Mouse (Mus musculus) left cerebral cortex, adult 9 months (tissue): ENCODE results near the gene Ncln.
A peak's percentile ranks its signal among the peaks of the same experiment; 100 is the strongest.

ENCODE experiments used
- DNase-seq, 2 experiments: peaks; one replicate each; pipeline ENCODE4 v3.0.0; 2022; ENCODE audit warnings: low spot score in 2 of 2

Gene Ncln

DNA sequence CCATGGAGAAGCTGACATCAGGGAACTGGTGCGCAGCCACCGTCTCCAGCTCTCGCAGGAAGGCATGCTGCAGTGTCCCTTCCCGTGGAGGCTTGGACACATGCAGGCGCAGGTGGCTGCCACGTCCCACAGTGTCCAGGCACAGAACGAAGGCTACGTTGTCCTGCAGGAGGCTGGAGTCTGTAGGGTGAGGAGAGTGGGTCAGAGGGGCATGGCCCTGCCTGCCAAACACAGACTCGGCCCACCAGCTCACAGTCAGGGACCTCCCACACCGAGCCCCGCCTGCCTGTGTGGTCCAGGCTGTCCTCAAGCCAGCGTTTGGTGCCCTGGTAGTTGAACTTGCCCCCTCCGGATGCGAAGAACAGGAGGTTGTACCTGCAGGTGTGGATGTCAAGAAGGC lies 6.3 kb downstream of the Ncln start:
- no peak for DNase-seq

- DNase-seq: no peak
Observed at GRCm38 (mm10) chr10:81488081-81488480, 8.1 kb downstream of the Ncln start.

DNA sequence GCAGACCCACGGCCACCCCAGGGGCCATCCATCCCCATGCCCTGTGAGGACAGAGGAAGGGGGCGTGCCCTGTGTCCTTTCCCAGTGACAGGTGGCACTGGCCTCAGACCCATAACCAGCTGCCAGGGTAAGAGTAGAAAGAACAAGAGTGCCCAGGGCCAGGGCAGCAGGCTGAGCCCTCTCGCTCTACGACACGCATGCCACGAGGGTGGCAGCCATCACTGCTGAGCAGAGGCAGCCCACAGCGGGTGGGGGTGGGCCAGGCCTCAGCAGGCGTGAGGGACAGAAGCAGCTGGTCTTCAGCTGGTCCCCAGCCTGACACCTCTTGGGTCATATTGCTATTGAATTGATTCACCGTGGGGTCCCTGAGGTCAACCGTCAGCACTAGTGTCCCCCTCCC lies 9.7 kb downstream of the Ncln start:
- DNase-seq: no peak

DNA sequence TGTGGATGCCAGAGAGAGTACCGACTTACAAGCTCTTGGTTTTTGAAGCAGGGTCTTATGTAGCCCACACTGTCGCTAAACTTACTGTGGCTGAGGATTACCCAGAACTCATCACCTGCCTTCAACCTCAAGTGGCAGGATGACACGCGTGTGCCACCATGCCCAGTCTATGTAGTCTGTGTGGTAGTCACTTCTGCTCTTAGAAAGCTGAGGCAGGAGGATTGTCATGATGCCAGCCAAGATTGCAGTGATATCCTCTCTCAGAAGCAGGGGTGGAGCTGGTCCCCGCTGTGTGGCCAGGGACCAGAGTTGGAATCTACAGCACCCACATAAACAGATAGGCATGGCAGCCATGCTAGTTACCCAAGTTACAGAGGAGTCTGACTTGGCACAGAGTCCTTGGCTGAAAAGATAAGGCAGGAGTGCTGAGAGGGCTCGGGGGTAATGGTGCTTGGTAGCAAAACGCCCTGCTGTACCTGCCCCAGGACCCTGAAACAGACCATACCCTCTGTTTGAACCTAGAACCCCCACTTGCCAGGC lies 10.6 kb downstream of the Ncln start:
- no peak for DNase-seq

DNA sequence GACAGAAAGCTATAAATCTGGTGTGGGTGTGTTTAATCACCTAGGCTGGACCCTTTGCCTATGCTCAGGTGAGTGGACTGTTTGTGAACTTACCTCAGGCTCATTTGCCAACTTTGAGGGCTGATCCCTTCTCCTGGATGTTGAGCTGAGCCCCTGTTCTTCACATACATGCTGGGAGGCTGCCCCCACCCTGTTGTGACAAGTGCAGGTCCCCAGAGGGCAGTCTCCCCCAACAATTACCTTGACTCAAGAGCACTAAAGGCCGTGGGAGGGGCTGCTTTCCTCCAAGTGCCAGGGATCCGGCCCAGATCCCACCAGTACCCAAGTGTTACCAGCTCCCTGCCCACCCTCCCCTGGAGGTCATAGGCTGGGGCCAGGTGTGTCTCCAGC lies 11.1 kb downstream of the Ncln start:
- DNase-seq: no peak

DNA sequence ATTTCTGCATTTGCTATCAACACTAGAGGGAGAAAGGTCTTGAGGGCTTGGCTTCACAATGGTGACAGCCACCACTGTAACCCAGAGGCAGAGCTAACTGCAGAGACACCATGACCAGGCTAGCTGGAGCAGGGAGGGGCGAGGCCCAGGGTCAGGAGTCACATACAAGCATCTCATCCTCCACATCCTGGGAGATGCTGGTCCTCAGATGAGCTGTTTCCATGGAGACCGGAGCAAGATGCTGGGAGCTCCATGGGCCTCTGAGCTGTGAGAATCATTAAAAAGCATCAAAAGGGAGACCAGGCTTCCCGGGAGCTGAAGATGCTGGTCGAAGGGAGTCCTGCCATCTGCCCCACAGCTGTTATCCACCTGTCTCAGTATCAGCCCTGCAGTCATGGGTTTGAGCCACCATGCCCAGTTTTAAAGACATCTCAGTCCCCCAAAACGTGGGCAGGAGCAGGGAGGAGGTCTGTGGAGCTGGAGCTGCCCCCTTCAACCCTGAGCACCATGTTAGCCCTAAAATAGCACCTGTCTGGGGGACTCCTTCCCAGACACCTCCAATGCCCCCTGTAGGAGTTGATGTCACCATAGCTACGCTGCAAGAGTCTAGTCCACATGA lies 11.6 kb downstream of the Ncln start:
- peak in 1 of 2 experiments; percentile 56 for DNase-seq

DNA sequence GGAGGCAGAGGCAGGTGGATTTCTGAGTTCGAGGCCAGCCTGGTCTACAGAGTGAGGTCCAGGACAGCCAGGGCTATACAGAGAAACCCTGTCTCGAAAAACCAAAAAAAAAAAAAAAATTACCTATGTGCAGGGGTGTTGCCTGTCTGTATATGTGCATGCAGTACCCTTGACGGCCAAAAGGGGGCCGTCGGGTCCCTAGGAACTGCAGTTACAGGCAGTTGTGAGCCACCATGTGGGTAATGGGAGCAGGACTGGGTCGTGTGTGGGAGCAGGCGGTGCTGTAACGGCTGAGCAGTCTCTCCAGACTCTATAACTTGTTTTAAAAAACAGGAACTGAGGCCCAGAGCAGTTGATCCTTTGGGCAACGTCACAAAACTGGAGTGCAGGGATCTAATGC lies 12.2 kb downstream of the Ncln start:
- no peak for DNase-seq

DNA sequence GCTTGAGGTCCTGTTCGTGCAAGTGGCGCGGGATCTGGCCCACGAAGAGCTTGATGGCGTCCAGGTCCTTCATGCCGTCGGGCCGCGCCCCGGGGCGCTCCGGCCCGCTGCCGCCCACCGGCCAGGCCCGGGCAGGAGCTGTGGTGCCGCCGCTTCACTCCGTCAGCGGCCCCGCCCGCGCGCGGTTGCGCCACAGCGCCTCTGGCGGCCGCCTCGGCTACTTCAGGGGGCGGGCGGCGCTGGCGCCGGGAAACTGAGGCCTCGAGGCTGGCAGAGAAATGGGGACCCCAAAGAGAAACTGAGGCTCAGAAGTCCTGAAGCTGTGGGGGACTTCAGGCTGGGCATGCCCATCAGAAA lies 13.7 kb downstream of the Ncln start, which contains the start of gene Celf5:
Gene Celf5, minus strand, starts transcription at position 177 of the 357 bp plus-strand sequence.
- peak in 1 of 2 experiments; percentile 62 for DNase-seq

DNA sequence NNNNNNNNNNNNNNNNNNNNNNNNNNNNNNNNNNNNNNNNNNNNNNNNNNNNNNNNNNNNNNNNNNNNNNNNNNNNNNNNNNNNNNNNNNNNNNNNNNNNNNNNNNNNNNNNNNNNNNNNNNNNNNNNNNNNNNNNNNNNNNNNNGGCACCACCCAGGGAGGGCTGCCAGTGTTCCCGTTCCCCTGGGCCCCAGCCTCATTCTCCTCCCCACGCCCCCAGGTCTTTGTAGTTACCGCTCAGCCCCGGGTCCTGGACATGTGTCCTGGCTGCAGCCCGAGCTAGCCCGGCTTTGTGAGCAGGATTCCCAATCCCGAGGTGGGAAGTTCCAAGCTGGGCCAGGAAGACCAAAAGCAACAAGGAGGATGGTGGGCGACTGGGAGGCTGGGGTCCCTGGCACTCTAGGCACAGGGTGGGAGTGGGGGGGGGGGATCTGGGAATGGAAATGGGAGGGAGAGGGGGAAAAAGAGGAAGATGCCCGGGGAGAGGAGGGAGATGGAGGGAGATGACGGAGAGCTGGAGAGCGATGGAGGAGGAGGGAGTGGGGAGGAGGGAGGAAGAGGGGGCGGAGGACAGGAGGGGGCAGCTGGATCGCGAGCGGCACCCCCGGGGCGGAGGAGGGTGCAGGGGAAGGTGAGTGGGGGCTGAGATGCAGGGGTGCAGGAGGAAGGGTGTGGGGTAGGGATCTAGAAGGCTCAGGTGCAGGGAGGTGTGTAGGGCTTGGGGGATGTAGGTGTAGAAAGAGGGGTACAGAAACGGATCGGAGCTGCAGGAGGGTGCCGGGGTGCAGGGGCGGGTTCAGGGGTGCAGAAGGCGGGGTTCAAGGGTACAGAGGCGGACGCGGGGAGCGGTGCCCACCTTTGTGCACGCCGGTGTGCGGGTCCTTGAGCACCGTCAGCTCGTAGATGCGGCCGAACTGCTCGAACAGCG lies 14.3 kb downstream of the Ncln start:
- DNase-seq: no peak

DNA sequence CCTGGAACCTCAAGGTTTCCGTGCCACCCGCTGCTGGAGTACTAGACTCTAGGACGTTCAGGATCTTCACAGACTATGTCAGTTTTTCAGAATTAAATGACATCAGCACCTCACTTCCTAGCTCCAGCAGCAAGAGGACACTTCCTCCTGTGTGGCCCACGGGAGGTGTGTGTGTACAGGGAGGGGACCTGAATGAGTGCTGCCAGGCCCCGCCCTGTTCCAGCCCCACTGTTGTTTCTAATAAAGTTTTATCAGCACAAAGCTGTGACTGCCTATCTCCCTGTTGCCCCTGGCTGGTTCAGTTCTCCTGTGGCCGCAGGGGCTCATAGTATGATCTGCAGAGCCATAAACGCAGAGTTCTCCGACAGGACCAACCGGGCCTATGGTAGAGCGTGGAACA lies 21.7 kb downstream of the Ncln start:
- DNase-seq: no peak

DNA sequence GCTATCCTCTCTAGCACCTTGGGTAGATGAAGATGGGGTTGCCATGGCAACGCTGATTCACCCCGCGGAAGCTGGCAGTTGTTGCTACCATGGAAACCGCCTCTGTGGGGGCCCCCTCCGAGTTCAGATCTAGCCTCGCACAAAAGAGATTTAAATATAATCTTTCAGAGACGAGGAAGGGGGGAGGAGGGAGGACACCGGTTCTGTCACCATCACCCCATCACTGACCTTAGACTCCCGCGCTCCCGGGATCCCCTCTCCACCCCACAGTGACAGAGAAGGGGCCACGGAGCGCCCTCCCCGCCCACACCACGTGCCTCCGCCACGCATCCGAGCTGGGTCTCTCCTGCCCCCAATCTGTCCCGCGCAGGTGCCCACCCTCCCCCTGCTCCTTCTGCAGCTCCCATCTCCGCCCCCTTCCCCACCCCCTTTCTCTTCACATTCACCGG lies 23.2 kb downstream of the Ncln start:
- DNase-seq: peak; percentile 88 to 92

GRCm38 (mm10) chr10:81472403-81473002 lies 23.7 kb downstream of the Ncln start:
- DNase-seq: no peak

- DNase-seq: peak in 1 of 2 experiments; percentile 55
Observed at GRCm38 (mm10) chr10:81470454-81470853, 25.7 kb downstream of the Ncln start.

GRCm38 (mm10) chr10:81469253-81469652 lies 26.9 kb downstream of the Ncln start:
- DNase-seq: peak; percentile 80 to 86

GRCm38 (mm10) chr10:81467670-81468235 lies 28.4 kb downstream of the Ncln start:
- no peak for DNase-seq

GRCm38 (mm10) chr10:81466881-81467280 lies 29.3 kb downstream of the Ncln start:
- no peak for DNase-seq

DNA sequence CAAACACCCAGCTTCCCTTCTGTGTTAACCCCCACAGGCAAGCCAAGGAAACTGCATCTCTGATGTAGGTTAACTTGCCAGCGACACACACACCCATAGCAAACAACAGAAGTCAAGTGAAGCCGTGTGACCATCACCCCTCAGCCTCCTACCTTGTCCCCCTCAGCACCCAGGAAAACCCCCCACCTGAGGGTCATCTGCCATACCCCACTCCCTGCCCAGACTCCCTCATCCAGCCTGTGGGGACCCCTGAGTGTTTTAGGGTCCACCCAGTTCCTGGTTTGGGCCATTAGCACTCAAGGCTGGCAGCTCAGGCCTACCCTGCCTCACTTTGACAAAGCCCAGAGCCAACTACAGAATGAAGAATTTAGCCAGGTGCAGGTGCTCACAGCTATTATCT lies 30.1 kb downstream of the Ncln start:
- no peak for DNase-seq

DNA sequence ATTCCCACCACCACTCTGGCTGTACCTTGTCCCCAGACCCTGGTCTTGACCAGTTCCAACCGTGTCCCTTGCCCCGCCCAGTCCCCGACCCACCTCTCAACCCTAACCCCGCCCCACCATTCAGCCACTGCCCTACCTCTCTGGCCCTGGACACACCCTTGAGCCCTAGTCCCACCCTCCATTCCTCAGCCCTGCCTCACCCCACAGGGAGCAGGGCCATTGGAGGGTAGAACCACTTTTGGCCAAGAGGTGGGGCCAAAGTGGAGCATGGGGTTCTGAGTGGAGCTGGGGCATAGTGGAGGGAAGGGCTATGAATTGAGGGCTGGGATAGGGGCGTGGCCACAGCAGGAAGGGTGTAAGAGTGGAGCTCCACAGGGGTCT lies 30.9 kb downstream of the Ncln start:
- DNase-seq: no peak

- no peak for DNase-seq
Observed at GRCm38 (mm10) chr10:81464405-81465264, 31.6 kb downstream of the Ncln start.

- DNase-seq: no peak
Observed at GRCm38 (mm10) chr10:81463531-81463930, 32.7 kb downstream of the Ncln start.

- DNase-seq: no peak
Observed at GRCm38 (mm10) chr10:81462917-81463316, 33.3 kb downstream of the Ncln start.
